Mouse (Mus musculus) intestine, postnatal 0 days (tissue): Measurements from ENCODE around the gene Fnbp1. TPM values are rescaled to one million over a fixed set of nuclear protein-coding genes. Genes with fewer than 3 reads are reported as not detected.

Source experiments
- ATAC-seq: fragments of 200-750 bp; cut with Nextera tagmentation; 2 replicates; pipeline ENCODE4 v1.8.0; 2017; ENCODE audit warnings: mild to moderate bottlenecking, moderate TSS enrichment, moderate library complexity
- H3K27ac ChIP-seq: fragments of 300-500 bp; sonication (generic); 2 replicates; pipeline ENCODE4 v1.5.1; 2014; ENCODE audit warnings: mild to moderate bottlenecking, low read depth, low read length, moderate library complexity
- H3K27me3 ChIP-seq: fragments of 300-500 bp; sonication (generic); replicated peaks from 2 replicates; pipeline ENCODE4 v1.6.1; 2014; ENCODE audit warnings: low read length, mixed read lengths; ENCODE audit not compliant: control insufficient read depth, insufficient read depth
- H3K36me3 ChIP-seq: fragments of 300-500 bp; sonication (generic); 2 replicates; pipeline ENCODE4 v1.6.1; 2014; ENCODE audit warnings: mild to moderate bottlenecking, moderate library complexity; ENCODE audit not compliant: control insufficient read depth, insufficient read depth
- H3K4me1 ChIP-seq: fragments of 300-500 bp; sonication (generic); replicated peaks from 2 replicates; pipeline ENCODE4 v1.6.1; 2014; ENCODE audit warnings: antibody characterized with exemption, low read length, mixed read lengths; ENCODE audit not compliant: control insufficient read depth, insufficient read depth
- H3K4me2 ChIP-seq: fragments of 300-500 bp; sonication (generic); replicated peaks from 2 replicates; pipeline ENCODE4 v1.6.1; 2014; ENCODE audit warnings: low read depth, mild to moderate bottlenecking, moderate library complexity
- H3K4me3 ChIP-seq: fragments of 300-500 bp; sonication (generic); 2 replicates; pipeline ENCODE4 v1.5.1; 2014; ENCODE audit warnings: low read depth, low read length
- H3K9ac ChIP-seq: fragments of 300-500 bp; sonication (generic); 2 replicates; pipeline ENCODE4 v1.6.1; 2014; ENCODE audit warnings: mild to moderate bottlenecking, low read depth, low read length
- H3K9me3 ChIP-seq: fragments of 300-500 bp; sonication (generic); 2 replicates; pipeline ENCODE4 v1.6.1; 2016; ENCODE audit warnings: mixed run types; ENCODE audit not compliant: control insufficient read depth
- CTCF ChIP-seq: sonication (generic); IDR thresholded peaks from 2 replicates; pipeline ENCODE4 v1.5.1; 2016; ENCODE audit warnings: low read depth, mild to moderate bottlenecking, control low read depth, antibody characterized with exemption, moderate library complexity
- WGBS: fragments of 180-500 bp; shearing (Covaris S2); extraction: QIAGEN DNeasy Blood & Tissue Kit; methylation state at CpG from one replicate; pipeline ENCODE4 v1.1.7; 2014; 5-methylcytosine and 5-hydroxymethylcytosine counted together
- polyA plus RNA-seq: library from polyadenylated mRNA; unstranded; fragments of >200 nt; fragmentation: Nextera tagmentation; extraction: Ambion mirVana; gene quantifications from 2 replicates; pipeline ENCODE4 v1.2.1, GENCODE M21; 2015

The Fnbp1 gene
- polyA plus RNA-seq, 1 experiment from 2014 or later: 10.4 TPM

GRCm38 (mm10) chr2:30998443-30999260, 143.2 kb downstream of the Fnbp1 start:
- Histone ChIP-seq H3K4me3 (no peak overlapping the region), H3K27me3 (no peaks in the 10 kb centered on the region), H3K4me1 (no peaks in the 10 kb centered on the region), H3K27ac (no peak overlapping the region), H3K36me3 (peaks cover 20% of the 10 kb centered on the region; the same call in 1 of the 2 replicates), H3K9me3 (no peaks in the 10 kb centered on the region), H3K4me2 (no peak overlapping the region), H3K9ac (no peak overlapping the region)
- ATAC-seq: no peak
- 68% methylated on average over 7 of the region's 8 CpGs for WGBS
- no peak for TF ChIP-seq CTCF

- Histone ChIP-seq H3K27ac (no peak overlapping the region), H3K4me2 (no peak overlapping the region), H3K4me3 (no peak overlapping the region), H3K9me3 (no peaks in the 10 kb centered on the region), H3K4me1 (no peaks in the 10 kb centered on the region), H3K36me3 (no peaks in the 10 kb centered on the region), H3K27me3 (no peaks in the 10 kb centered on the region), H3K9ac (no peak overlapping the region)
- WGBS: 80% methylated on average over 11 of the region's 11 CpGs
- TF ChIP-seq CTCF: no peak
- ATAC-seq: no peak
Measured at GRCm38 (mm10) chr2:30995432-30995996, 146.3 kb downstream of the Fnbp1 start.

DNA sequence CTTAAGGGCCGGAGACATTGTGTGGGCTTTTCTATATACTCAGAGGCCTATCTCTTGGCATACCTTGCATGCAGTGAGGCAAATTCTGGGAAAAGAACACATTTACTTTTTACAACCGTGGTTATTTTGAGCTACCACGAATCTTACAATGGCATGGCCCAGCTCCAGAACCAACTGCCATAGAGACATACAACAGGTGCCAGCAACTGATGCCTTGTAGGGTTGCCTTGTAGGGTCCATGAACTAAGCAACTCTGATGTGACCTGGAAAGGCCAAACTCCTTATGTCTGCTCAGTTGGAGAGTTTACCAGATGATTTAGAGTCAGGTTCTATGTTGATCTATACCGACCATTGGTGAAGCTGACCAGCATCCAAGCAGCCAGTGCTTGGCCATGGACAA, 147.0 kb downstream of the Fnbp1 start:
- TF ChIP-seq CTCF: no peak
- H3K4me3 ChIP-seq: no peak overlapping the region
- H3K9me3 ChIP-seq: no peaks in the 10 kb centered on the region
- H3K4me2 ChIP-seq: no peak overlapping the region
- no peak for ATAC-seq
- WGBS: 91% methylated on average over 4 of the region's 4 CpGs
- no peak overlapping the region for H3K27ac ChIP-seq
- H3K4me1 ChIP-seq: no peaks in the 10 kb centered on the region
- H3K27me3 ChIP-seq: no peaks in the 10 kb centered on the region
- H3K9ac ChIP-seq: no peak overlapping the region
- H3K36me3 ChIP-seq: no peaks in the 10 kb centered on the region

DNA sequence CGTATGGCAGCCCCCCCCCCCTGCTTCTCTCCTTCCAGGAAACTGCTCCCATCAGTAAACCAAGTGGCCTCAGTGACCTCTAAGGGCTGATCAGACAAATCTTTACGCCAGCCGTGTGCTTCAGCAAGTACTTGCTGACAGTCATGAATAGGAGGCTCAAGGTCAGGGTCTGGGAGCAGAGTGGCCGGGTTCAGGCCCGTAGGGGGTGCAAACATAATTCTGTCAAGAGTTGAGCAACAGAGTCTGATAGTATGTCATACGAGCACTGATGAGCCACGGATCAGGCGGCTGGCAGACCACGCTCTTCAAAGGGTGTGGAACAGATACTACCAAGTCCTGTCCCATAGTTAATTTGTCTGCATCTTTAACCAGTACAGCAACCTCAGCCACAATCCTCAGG, 151.6 kb downstream of the Fnbp1 start:
- H3K27me3 ChIP-seq: no peaks in the 10 kb centered on the region
- H3K27ac ChIP-seq: no peak overlapping the region
- H3K9me3 ChIP-seq: no peaks in the 10 kb centered on the region
- no peak for TF ChIP-seq CTCF
- H3K9ac ChIP-seq: no peak overlapping the region
- H3K4me3 ChIP-seq: no peak overlapping the region
- H3K4me2 ChIP-seq: no peak overlapping the region
- ATAC-seq: no peak
- no peaks in the 10 kb centered on the region for H3K36me3 ChIP-seq
- 69% methylated on average over 9 of the region's 9 CpGs for WGBS
- no peaks in the 10 kb centered on the region for H3K4me1 ChIP-seq

DNA sequence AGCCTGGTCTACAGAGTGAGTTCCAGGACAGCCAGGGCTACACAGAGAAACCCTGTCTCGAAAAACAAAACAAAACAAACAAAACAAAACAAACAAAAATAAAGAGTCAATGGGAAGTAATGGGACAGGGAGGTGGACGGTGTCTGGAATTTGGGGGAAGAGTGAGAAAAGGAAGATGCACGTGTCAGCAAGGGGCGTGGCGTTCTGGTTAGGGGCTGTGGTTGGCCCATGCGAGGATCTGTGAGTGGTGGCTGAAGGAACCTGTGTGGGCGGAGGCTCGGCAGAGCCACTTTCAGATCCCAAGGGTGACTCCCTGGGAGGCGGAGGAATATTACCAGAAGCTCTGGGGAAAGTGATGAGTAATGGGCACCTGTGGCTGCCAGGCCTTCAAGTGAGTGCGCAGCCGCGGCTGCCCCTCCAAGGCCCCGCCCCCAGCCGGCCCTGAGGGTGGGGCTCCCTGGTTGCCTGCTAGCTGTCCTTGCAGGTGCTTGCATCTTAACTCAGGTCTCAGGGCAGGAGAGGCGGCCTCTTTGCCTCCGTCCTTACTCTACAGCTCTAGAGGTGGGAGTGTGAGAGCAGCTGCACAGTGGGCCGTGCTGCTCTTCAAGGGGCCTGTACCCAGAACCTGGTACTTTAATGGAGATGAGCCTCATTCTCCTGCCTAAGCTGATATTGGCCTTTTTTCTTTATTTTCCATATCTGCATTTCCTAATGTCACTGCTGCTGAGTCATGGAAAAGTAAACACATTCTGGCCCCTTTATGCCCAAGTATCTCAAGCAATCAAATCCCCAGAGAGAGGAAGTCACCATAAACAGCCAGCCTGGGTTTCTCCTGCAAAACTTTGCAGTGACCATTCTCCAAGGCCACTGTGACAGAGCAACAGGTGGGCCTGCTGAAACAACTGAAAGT, 156.4 kb downstream of the Fnbp1 start:
- Histone ChIP-seq H3K4me1 (peaks cover 2% of the 10 kb centered on the region; the same call in 1 of the 2 replicates), H3K4me2 (peak overlapping the region; percentile 35), H3K4me3 (no peak overlapping the region), H3K9ac (no peak overlapping the region), H3K9me3 (no peaks in the 10 kb centered on the region), H3K27me3 (no peaks in the 10 kb centered on the region), H3K27ac (peak overlapping the region; percentile 3; the same call in 1 of the 2 replicates), H3K36me3 (no peaks in the 10 kb centered on the region)
- peak; percentile 46 for ATAC-seq
- TF ChIP-seq CTCF: no peak
- WGBS: 12% methylated on average over 17 of the region's 17 CpGs

GRCm38 (mm10) chr2:30983024-30983423, 158.8 kb downstream of the Fnbp1 start:
- H3K27ac ChIP-seq: no peak overlapping the region; the same call in 1 of the 2 replicates
- 41% methylated on average over 7 of the region's 7 CpGs for WGBS
- 0 out of 2 replicates have a peak overlapping the region, but pooled peaks have one; percentile 53 for H3K9ac ChIP-seq

More at GRCm38 (mm10) chr2:30983024-30983423, 158.8 kb downstream of the Fnbp1 start:
- Histone ChIP-seq H3K4me1 (peaks cover 2% of the 10 kb centered on the region; the same call in 1 of the 2 replicates), H3K4me3 (peak overlapping the region; percentile 86), H3K4me2 (peak overlapping the region; percentile 88), H3K9me3 (no peaks in the 10 kb centered on the region), H3K27me3 (no peaks in the 10 kb centered on the region), H3K36me3 (peaks cover 12% of the 10 kb centered on the region)
- ATAC-seq: no peak
- TF ChIP-seq CTCF: no peak
